Mouse (Mus musculus) limb, embryonic 14.5 days (tissue): ENCODE measurements around the gene Dyrk4. TPM values are rescaled to one million over a fixed set of nuclear protein-coding genes. Genes with fewer than 3 reads are reported as not detected.

Experiments used
- ATAC-seq: fragments of 200-750 bp; cut with Nextera tagmentation; 2 replicates; pipeline ENCODE4 v1.8.0; 2017; ENCODE audit warnings: low read depth, moderate number of reproducible peaks, moderate TSS enrichment; ENCODE audit not compliant: low FRiP score
- DNase-seq: peaks from one replicate; pipeline ENCODE4 v3.0.0-alpha.2; 2015; ENCODE audit warnings: low spot score
- H3K27ac ChIP-seq: fragments of 300-500 bp; sonication (generic); replicated peaks from 2 replicates; pipeline ENCODE4 v1.5.1; 2014; ENCODE audit warnings: low read depth, mild to moderate bottlenecking, low read length, moderate library complexity, mixed read lengths
- H3K27me3 ChIP-seq: fragments of 300-500 bp; sonication (generic); 2 replicates; pipeline ENCODE4 v1.6.1; 2014; ENCODE audit warnings: low read length, mixed read lengths; ENCODE audit not compliant: control insufficient read depth, insufficient read depth
- H3K36me3 ChIP-seq: fragments of 300-500 bp; sonication (generic); 2 replicates; pipeline ENCODE4 v1.6.1; 2014; ENCODE audit warnings: mild to moderate bottlenecking, low read length, moderate library complexity, mixed read lengths; ENCODE audit not compliant: control insufficient read depth, insufficient read depth
- H3K4me1 ChIP-seq: fragments of 300-500 bp; sonication (generic); 2 replicates; pipeline ENCODE4 v1.6.1; 2014; ENCODE audit warnings: antibody characterized with exemption, low read length, mixed read lengths; ENCODE audit not compliant: control insufficient read depth, insufficient read depth
- H3K4me2 ChIP-seq: fragments of 300-500 bp; sonication (generic); replicated peaks from 2 replicates; pipeline ENCODE4 v1.6.1; 2014; ENCODE audit warnings: low read depth, mild to moderate bottlenecking, low read length, moderate library complexity; ENCODE audit not compliant: severe bottlenecking
- H3K4me3 ChIP-seq: fragments of 300-500 bp; sonication (generic); replicated peaks from 2 replicates; pipeline ENCODE4 v1.5.1; 2014; ENCODE audit warnings: low read length
- H3K9ac ChIP-seq: fragments of 300-500 bp; sonication (generic); 2 replicates; pipeline ENCODE4 v1.6.1; 2014; ENCODE audit warnings: mild to moderate bottlenecking, low read depth, low read length, moderate library complexity; ENCODE audit not compliant: severe bottlenecking
- H3K9me3 ChIP-seq: fragments of 300-500 bp; sonication (generic); 2 replicates; pipeline ENCODE4 v1.6.1; 2016; ENCODE audit warnings: low read length; ENCODE audit not compliant: control insufficient read depth
- POLR2A ChIP-seq: fragments of 200-500 bp; IDR thresholded peaks from 2 replicates; pipeline ENCODE4 v1.8.0; 2012; ENCODE audit warnings: inconsistent platforms, mild to moderate bottlenecking, moderate library complexity, borderline replicate concordance; ENCODE audit not compliant: insufficient read depth, insufficient read length; ENCODE audit errors: extremely low read depth
- WGBS: fragments of 180-500 bp; shearing (Covaris S2); extraction: QIAGEN DNeasy Blood & Tissue Kit; methylation state at CpG from one replicate; pipeline ENCODE4 v1.1.7; 2014; 5-methylcytosine and 5-hydroxymethylcytosine counted together
- polyA plus RNA-seq, 2 experiments: library from polyadenylated mRNA; depleted of rRNA in 1 of 2; stranded (reverse) in 1 of 2; unstranded in 1 of 2; fragments of >200 nt; fragmentation: Nextera tagmentation in 1 of 2; extraction: Ambion mirVana in 1 of 2; gene quantifications; 2 replicates each; pipeline versions ENCODE4 v1.2.1 to v1.2.3; 2012 to 2014

Dyrk4 gene
- polyA plus RNA-seq, 2 experiments, result 0.03 TPM; not detected in 1

DNA sequence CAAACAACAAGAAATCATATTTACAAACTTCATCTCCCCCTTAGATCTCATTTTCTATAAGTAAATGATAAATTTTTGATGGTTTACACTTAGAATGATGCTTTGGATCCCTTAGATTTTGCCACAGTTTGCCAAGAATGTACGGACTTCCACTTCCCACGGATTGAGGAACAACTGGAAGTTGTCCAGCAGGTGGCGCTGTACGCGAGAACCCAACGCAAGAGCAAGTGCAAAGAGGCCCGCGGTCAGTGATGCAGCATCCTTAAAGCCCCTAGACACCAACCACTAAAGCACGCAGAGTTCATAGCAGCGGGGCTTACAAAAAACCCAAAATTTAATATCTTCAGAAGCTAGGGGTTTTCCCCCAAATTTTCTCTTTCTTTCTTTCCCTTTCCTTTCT, 34.1 kb upstream of the Dyrk4 start:
- no peak overlapping the region for H3K4me3 ChIP-seq
- H3K4me2 ChIP-seq, result no peak overlapping the region
- H3K9me3 ChIP-seq, result no peaks in the 10 kb centered on the region
- peaks cover 31% of the 10 kb centered on the region for H3K36me3 ChIP-seq
- no peak for TF ChIP-seq POLR2A
- no peak for ATAC-seq
- no peak overlapping the region for H3K9ac ChIP-seq
- peak; percentile 85 for DNase-seq
- H3K4me1 ChIP-seq, result no peaks in the 10 kb centered on the region
- no peak overlapping the region for H3K27ac ChIP-seq
- H3K27me3 ChIP-seq, result no peaks in the 10 kb centered on the region
- WGBS, result 9% methylated on average over 10 of the region's 10 CpGs

GRCm38 (mm10) chr6:126948336-126948735, 26.7 kb upstream of the Dyrk4 start:
- no peak for TF ChIP-seq POLR2A
- Histone ChIP-seq H3K36me3 (peaks cover 29% of the 10 kb centered on the region), H3K4me1 (no peaks in the 10 kb centered on the region), H3K9me3 (no peaks in the 10 kb centered on the region), H3K4me2 (no peak overlapping the region), H3K27me3 (no peaks in the 10 kb centered on the region), H3K27ac (no peak overlapping the region), H3K4me3 (no peak overlapping the region), H3K9ac (no peak overlapping the region)
- no peak for ATAC-seq
- 90% methylated on average over 4 of the region's 4 CpGs for WGBS
- DNase-seq, result peak; percentile 50

GRCm38 (mm10) chr6:126940451-126940850, 18.8 kb upstream of the Dyrk4 start:
- TF ChIP-seq POLR2A, result no peak
- Histone ChIP-seq H3K27me3 (no peaks in the 10 kb centered on the region), H3K4me3 (peak overlapping the region; percentile 72), H3K9ac (no peak overlapping the region), H3K9me3 (no peaks in the 10 kb centered on the region), H3K4me2 (peak overlapping the region; percentile 92), H3K36me3 (peaks cover 9% of the 10 kb centered on the region), H3K27ac (no peak overlapping the region), H3K4me1 (peaks cover 10% of the 10 kb centered on the region)
- no peak for DNase-seq
- WGBS, result 5% methylated on average over 5 of the region's 5 CpGs
- ATAC-seq, result no peak

- ATAC-seq (peak; percentile 99), DNase-seq (peak; percentile 96)
- no peaks in the 10 kb centered on the region for H3K27me3 ChIP-seq
- no peak for TF ChIP-seq POLR2A
- H3K4me2 ChIP-seq, result peak within 1 kb of the TSS; percentile 92
- peak within 1 kb of the TSS; percentile 72 for H3K9ac ChIP-seq
- H3K9me3 ChIP-seq, result no peaks in the 10 kb centered on the region
- peak within 1 kb of the TSS; percentile 52; the same call in 1 of the 2 replicates for H3K27ac ChIP-seq
- H3K4me1 ChIP-seq, result peaks cover 10% of the 10 kb centered on the region
- WGBS, result 0% methylated on average over 32 of the region's 33 CpGs
- peaks cover 5% of the 10 kb centered on the region; the same call in 1 of the 2 replicates for H3K36me3 ChIP-seq
- H3K4me3 ChIP-seq, result peak within 1 kb of the TSS; percentile 72
Observed at GRCm38 (mm10) chr6:126939487-126940171, 18.0 kb upstream of the Dyrk4 start, which contains the start of the genes Rad51ap1 and D6Wsu163e. Gene Rad51ap1, minus strand, starts transcription at chr6:126939587. Gene D6Wsu163e, plus strand, starts transcription at chr6:126939962.

GRCm38 (mm10) chr6:126938853-126939486, 17.3 kb upstream of the Dyrk4 start:
- no peak for DNase-seq
- Histone ChIP-seq H3K4me3 (peak overlapping the region; percentile 72), H3K4me2 (peak overlapping the region; percentile 92), H3K9me3 (no peaks in the 10 kb centered on the region), H3K36me3 (peaks cover 2% of the 10 kb centered on the region; the same call in 1 of the 2 replicates), H3K27me3 (no peaks in the 10 kb centered on the region), H3K9ac (peak overlapping the region; percentile 72), H3K27ac (peak overlapping the region; percentile 52; the same call in 1 of the 2 replicates), H3K4me1 (peaks cover 10% of the 10 kb centered on the region)
- WGBS, result under 1% methylated on average over 28 of the region's 31 CpGs
- ATAC-seq, result peak; percentile 1; the same call in 1 of the 2 replicates
- 0 out of 2 replicates have a peak, but pooled peaks have one; percentile 41 for TF ChIP-seq POLR2A
